In the genomic region with DNA sequence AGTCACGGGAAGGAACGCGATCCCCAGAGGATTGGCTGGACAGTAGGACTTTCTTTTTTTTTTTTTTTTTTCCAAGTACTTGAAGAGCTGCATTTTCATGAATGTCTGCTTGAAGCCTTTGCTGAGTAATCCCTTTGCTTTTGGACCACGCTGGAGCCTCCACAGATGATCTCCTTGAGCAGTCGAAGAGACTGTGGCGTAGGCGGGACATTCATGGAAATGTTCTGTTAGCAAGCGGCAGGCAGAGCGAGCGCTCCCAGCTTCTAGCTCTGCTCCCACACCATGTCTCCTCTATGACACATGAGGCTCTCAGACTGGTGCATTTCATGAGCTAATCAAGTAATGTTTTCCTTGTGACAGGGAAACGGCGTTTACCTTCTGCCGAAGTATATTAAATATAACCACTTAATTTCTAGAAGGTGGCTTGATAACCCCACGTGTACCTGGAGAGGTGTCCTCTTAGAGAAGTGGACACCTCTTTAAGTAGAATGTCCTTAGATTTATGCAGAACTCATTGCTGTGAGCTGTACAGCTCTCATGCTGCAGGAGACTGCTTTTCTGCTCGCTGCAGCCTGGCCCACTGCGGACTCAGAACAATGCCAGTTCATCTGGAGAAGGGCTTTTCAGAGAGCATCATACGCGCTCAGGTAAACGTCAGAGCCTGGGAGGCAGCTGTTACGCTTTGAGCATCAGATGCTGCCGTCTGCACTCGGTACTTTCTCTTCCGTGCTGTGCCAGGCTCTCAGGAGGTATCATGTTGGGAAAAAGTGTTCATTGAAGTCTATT, we compare ENCODE assay signal across 8 mouse cellular contexts.
DNase-seq lines count a peak whose midpoint lies in the region; ATAC-seq and TF ChIP-seq lines count a peak whose summit lies in the region.

No protein-coding gene starts in this region.

- 53% methylated on average over 23 of the region's 23 CpGs for WGBS in forebrain, postnatal 0 days
- 64% methylated on average over 23 of the region's 23 CpGs for WGBS in forebrain, embryonic 13.5 days
- WGBS in midbrain, embryonic 13.5 days: 65% methylated on average over 23 of the region's 23 CpGs
- 80% methylated on average over 23 of the region's 23 CpGs for WGBS in midbrain, embryonic 11.5 days

- ATAC-seq in forebrain, postnatal 0 days: peak; percentile 72
- no peak for ATAC-seq in forebrain, embryonic 13.5 days
- no peak for ATAC-seq in midbrain, embryonic 13.5 days
- ATAC-seq in midbrain, embryonic 11.5 days (ENCODE audit: low FRiP score): no peak

- H3K9ac ChIP-seq in forebrain, postnatal 0 days: no peak overlapping the region
- H3K9ac ChIP-seq in forebrain, embryonic 13.5 days: no peak overlapping the region
- H3K9ac ChIP-seq in midbrain, embryonic 13.5 days (replicated peaks): 0 out of 2 replicates have a peak overlapping the region, but pooled peaks have one; percentile 10
- no peak overlapping the region for H3K9ac ChIP-seq in midbrain, embryonic 11.5 days (ENCODE audit: low read length)

- peak overlapping the region; percentile 62 for H3K27ac ChIP-seq in forebrain, postnatal 0 days (ENCODE audit: low read depth, low read length)
- no peak overlapping the region for H3K27ac ChIP-seq in forebrain, embryonic 13.5 days
- H3K27ac ChIP-seq in midbrain, embryonic 13.5 days: peak overlapping the region; percentile 19; the same call in 1 of the 2 replicates
- H3K27ac ChIP-seq in midbrain, embryonic 11.5 days (ENCODE audit: low read depth, low read length): no peak overlapping the region

- no peaks in the 10 kb centered on the region for H3K27me3 ChIP-seq in forebrain, postnatal 0 days (ENCODE audit: insufficient read depth, low read length)
- no peaks in the 10 kb centered on the region for H3K27me3 ChIP-seq in forebrain, embryonic 13.5 days
- H3K27me3 ChIP-seq in midbrain, embryonic 13.5 days: no peaks in the 10 kb centered on the region
- H3K27me3 ChIP-seq in midbrain, embryonic 11.5 days (ENCODE audit: control insufficient read depth, insufficient read depth, low read length): no peaks in the 10 kb centered on the region

- no peaks in the 10 kb centered on the region for H3K36me3 ChIP-seq in forebrain, postnatal 0 days (ENCODE audit: insufficient read depth)
- H3K36me3 ChIP-seq in forebrain, embryonic 13.5 days (ENCODE audit: poor library complexity, severe bottlenecking): no peaks in the 10 kb centered on the region
- no peaks in the 10 kb centered on the region for H3K36me3 ChIP-seq in midbrain, embryonic 13.5 days
- no peaks in the 10 kb centered on the region for H3K36me3 ChIP-seq in midbrain, embryonic 11.5 days (ENCODE audit: control insufficient read depth, insufficient read depth, low read length)

- no peak overlapping the region; the same call in 1 of the 2 replicates for H3K4me2 ChIP-seq in forebrain, postnatal 0 days (ENCODE audit: low read depth)
- H3K4me2 ChIP-seq in forebrain, embryonic 13.5 days: no peak overlapping the region
- no peak overlapping the region; the same call in 1 of the 2 replicates for H3K4me2 ChIP-seq in midbrain, embryonic 13.5 days (replicated peaks)
- no peak overlapping the region for H3K4me2 ChIP-seq in midbrain, embryonic 11.5 days

- no peak for TF ChIP-seq CTCF in forebrain, postnatal 0 days (IDR thresholded peaks at IDR 0.05; ENCODE audit: low read depth)

- 0 out of 2 replicates have a peak, but pooled peaks cover 2% of the 10 kb centered on the region for H3K4me1 ChIP-seq in forebrain, postnatal 0 days (ENCODE audit: insufficient read depth)
- H3K4me1 ChIP-seq in forebrain, embryonic 13.5 days: peaks cover 26% of the 10 kb centered on the region
- H3K4me1 ChIP-seq in midbrain, embryonic 13.5 days (replicated peaks): peaks cover 23% of the 10 kb centered on the region
- H3K4me1 ChIP-seq in midbrain, embryonic 11.5 days (ENCODE audit: control insufficient read depth, insufficient read depth, low read length): peaks cover 6% of the 10 kb centered on the region; the same call in 1 of the 2 replicates

- H3K4me3 ChIP-seq in forebrain, postnatal 0 days (ENCODE audit: low read depth, low read length): no peak overlapping the region
- H3K4me3 ChIP-seq in forebrain, embryonic 13.5 days: no peak overlapping the region
- no peak overlapping the region for H3K4me3 ChIP-seq in midbrain, embryonic 13.5 days (replicated peaks)
- no peak overlapping the region for H3K4me3 ChIP-seq in midbrain, embryonic 11.5 days (ENCODE audit: low read depth, low read length)

- H3K9me3 ChIP-seq in forebrain, postnatal 0 days (ENCODE audit: low read length): no peaks in the 10 kb centered on the region
- H3K9me3 ChIP-seq in forebrain, embryonic 13.5 days (replicated peaks): no peaks in the 10 kb centered on the region
- H3K9me3 ChIP-seq in midbrain, embryonic 13.5 days: no peaks in the 10 kb centered on the region
- no peaks in the 10 kb centered on the region for H3K9me3 ChIP-seq in midbrain, embryonic 11.5 days (ENCODE audit: control insufficient read depth, low read length)

- peak; percentile 52 for DNase-seq in forebrain, postnatal 0 days
- no peak for DNase-seq in midbrain, embryonic 11.5 days (ENCODE audit: low spot score, missing footprints)
- peak; percentile 83 to 88 for DNase-seq in left cerebral cortex, adult 18-20 months (ENCODE audit: low spot score in 2 of 2)
- peak; percentile 89 to 95 for DNase-seq in right cerebral cortex, postnatal 36 days (ENCODE audit: low spot score in 2 of 2)
- DNase-seq in cerebellum, adult 9-11 months: no peak
- no peak for DNase-seq in lung, postnatal 4 days

Comparison
In these comparisons a context has a peak if more than half of its experiments do, and no peak if none do; other contexts are left out.
1. H3K27ac ChIP-seq: peak in forebrain, postnatal 0 days (single experiment) and midbrain, embryonic 13.5 days (single experiment); none in forebrain, embryonic 13.5 days (single experiment) and midbrain, embryonic 11.5 days (single experiment).
2. DNase-seq: peak in forebrain, postnatal 0 days (single experiment), left cerebral cortex, adult 18-20 months (2 of 2) and right cerebral cortex, postnatal 36 days (2 of 2); none in midbrain, embryonic 11.5 days (single experiment), cerebellum, adult 9-11 months (single experiment) and lung, postnatal 4 days (0 of 2).